Mouse (Mus musculus): Measurements from ENCODE around the gene Pir.

- TF ChIP-seq GATA1 (IDR thresholded peaks at IDR 0.05; ENCODE audit: borderline replicate concordance, low read length) (no peak), FLI1 (IDR thresholded peaks at IDR 0.05; ENCODE audit: low read length) (no peak)
Measured at GRCm38 (mm10) chrX:164420518-164420917, 151.3 kb downstream of the Pir start.
